Mouse (Mus musculus): Measurements from ENCODE around the gene Slc39a12.

The Slc39a12 gene

GRCm38 (mm10) chr2:14388162-14388561, at the start of gene Slc39a12:
Slc39a12 (plus strand) TSS chr2:14388316.
- DNase-seq (ENCODE audit: low spot score): no peak

- no peak for DNase-seq (ENCODE audit: low spot score)
Observed at GRCm38 (mm10) chr2:14341652-14342308, 46.3 kb upstream of the Slc39a12 start.

- no peak for DNase-seq (ENCODE audit: low spot score)
Observed at GRCm38 (mm10) chr2:14342309-14342839, 45.7 kb upstream of the Slc39a12 start.

- DNase-seq (ENCODE audit: low spot score): no peak
Observed at GRCm38 (mm10) chr2:14388856-14389255, 740 bp downstream of the Slc39a12 start.

- DNase-seq (ENCODE audit: low spot score): no peak
Observed at GRCm38 (mm10) chr2:14390900-14391299, 2.8 kb downstream of the Slc39a12 start.

- no peak for DNase-seq (ENCODE audit: low spot score)
Observed at GRCm38 (mm10) chr2:14403000-14403399, 14.9 kb downstream of the Slc39a12 start.

- no peak for DNase-seq (ENCODE audit: low spot score)
Observed at GRCm38 (mm10) chr2:14428987-14429386, 40.9 kb downstream of the Slc39a12 start.

- no peak for DNase-seq (ENCODE audit: low spot score)
Observed at GRCm38 (mm10) chr2:14447322-14447721, 59.2 kb downstream of the Slc39a12 start.

GRCm38 (mm10) chr2:14450866-14451265, 62.8 kb downstream of the Slc39a12 start:
- DNase-seq (ENCODE audit: low spot score): no peak

GRCm38 (mm10) chr2:14454946-14455631, 67.0 kb downstream of the Slc39a12 start:
- no peak for DNase-seq (ENCODE audit: low spot score)

- no peak for DNase-seq (ENCODE audit: low spot score)
Observed at GRCm38 (mm10) chr2:14464438-14464837, 76.3 kb downstream of the Slc39a12 start.

GRCm38 (mm10) chr2:14494132-14494531, 106.0 kb downstream of the Slc39a12 start:
- no peak for DNase-seq (ENCODE audit: low spot score)

GRCm38 (mm10) chr2:14496150-14496549, 108.0 kb downstream of the Slc39a12 start:
- DNase-seq (ENCODE audit: low spot score): no peak

- no peak for DNase-seq (ENCODE audit: low spot score)
Observed at GRCm38 (mm10) chr2:14502482-14502881, 114.4 kb downstream of the Slc39a12 start.

- DNase-seq (ENCODE audit: low spot score): no peak
Observed at GRCm38 (mm10) chr2:14518237-14518636, 130.1 kb downstream of the Slc39a12 start.

- no peak for DNase-seq (ENCODE audit: low spot score)
Observed at GRCm38 (mm10) chr2:14534325-14535077, 146.4 kb downstream of the Slc39a12 start.

- DNase-seq (ENCODE audit: low spot score): no peak
Observed at GRCm38 (mm10) chr2:14535246-14535671, 147.1 kb downstream of the Slc39a12 start.

GRCm38 (mm10) chr2:14537781-14538180, 149.7 kb downstream of the Slc39a12 start:
- no peak for DNase-seq (ENCODE audit: low spot score)

- DNase-seq (ENCODE audit: low spot score): no peak
Observed at GRCm38 (mm10) chr2:14543355-14543754, 155.2 kb downstream of the Slc39a12 start.

- DNase-seq (ENCODE audit: low spot score): no peak
Observed at GRCm38 (mm10) chr2:14543773-14544172, 155.7 kb downstream of the Slc39a12 start.

All from MN1 (cell line).